Mouse (Mus musculus) intestine, postnatal 0 days (tissue): ENCODE measurements at regions not wholly inside any gene's neighbourhood (a gene's known extent, or its start where the extent isn't known, plus 50 kb on each side); places are given as distances from the start of the nearest gene placed in this dataset.
A peak's percentile ranks its signal among the peaks of the same experiment; 100 is the strongest.

Experiments
- ATAC-seq: fragments of 200-750 bp; cut with Nextera tagmentation; 2 replicates; pipeline ENCODE4 v1.8.0; 2017; ENCODE audit warnings: mild to moderate bottlenecking, moderate TSS enrichment, moderate library complexity
- H3K27ac ChIP-seq: fragments of 300-500 bp; sonication (generic); 2 replicates; pipeline ENCODE4 v1.5.1; 2014; ENCODE audit warnings: mild to moderate bottlenecking, low read depth, low read length, moderate library complexity
- H3K27me3 ChIP-seq: fragments of 300-500 bp; sonication (generic); replicated peaks from 2 replicates; pipeline ENCODE4 v1.6.1; 2014; ENCODE audit warnings: low read length, mixed read lengths; ENCODE audit not compliant: control insufficient read depth, insufficient read depth
- H3K36me3 ChIP-seq: fragments of 300-500 bp; sonication (generic); 2 replicates; pipeline ENCODE4 v1.6.1; 2014; ENCODE audit warnings: mild to moderate bottlenecking, moderate library complexity; ENCODE audit not compliant: control insufficient read depth, insufficient read depth
- H3K4me1 ChIP-seq: fragments of 300-500 bp; sonication (generic); replicated peaks from 2 replicates; pipeline ENCODE4 v1.6.1; 2014; ENCODE audit warnings: antibody characterized with exemption, low read length, mixed read lengths; ENCODE audit not compliant: control insufficient read depth, insufficient read depth
- H3K4me2 ChIP-seq: fragments of 300-500 bp; sonication (generic); replicated peaks from 2 replicates; pipeline ENCODE4 v1.6.1; 2014; ENCODE audit warnings: low read depth, mild to moderate bottlenecking, moderate library complexity
- H3K4me3 ChIP-seq: fragments of 300-500 bp; sonication (generic); 2 replicates; pipeline ENCODE4 v1.5.1; 2014; ENCODE audit warnings: low read depth, low read length
- H3K9ac ChIP-seq: fragments of 300-500 bp; sonication (generic); 2 replicates; pipeline ENCODE4 v1.6.1; 2014; ENCODE audit warnings: mild to moderate bottlenecking, low read depth, low read length
- H3K9me3 ChIP-seq: fragments of 300-500 bp; sonication (generic); 2 replicates; pipeline ENCODE4 v1.6.1; 2016; ENCODE audit warnings: mixed run types; ENCODE audit not compliant: control insufficient read depth
- CTCF ChIP-seq: sonication (generic); IDR thresholded peaks from 2 replicates; pipeline ENCODE4 v1.5.1; 2016; ENCODE audit warnings: low read depth, mild to moderate bottlenecking, control low read depth, antibody characterized with exemption, moderate library complexity
- WGBS: fragments of 180-500 bp; shearing (Covaris S2); extraction: QIAGEN DNeasy Blood & Tissue Kit; methylation state at CpG from one replicate; pipeline ENCODE4 v1.1.7; 2014; 5-methylcytosine and 5-hydroxymethylcytosine counted together

- H3K9ac ChIP-seq, result no peak overlapping the region
- H3K27ac ChIP-seq, result no peak overlapping the region
- no peak overlapping the region for H3K4me2 ChIP-seq
- ATAC-seq, result no peak
- no peak overlapping the region for H3K4me3 ChIP-seq
- TF ChIP-seq CTCF, result no peak
- H3K36me3 ChIP-seq, result no peaks in the 10 kb centered on the region
- WGBS, result 89% methylated on average over 12 of the region's 12 CpGs
- H3K9me3 ChIP-seq, result no peaks in the 10 kb centered on the region
- no peaks in the 10 kb centered on the region; the same call in none of the 2 replicates for H3K4me1 ChIP-seq
- H3K27me3 ChIP-seq, result no peaks in the 10 kb centered on the region
Measured at GRCm38 (mm10) chr15:38390450-38390849, 965.1 kb downstream of the 4930447A16Rik start.

- peak; percentile 68 for TF ChIP-seq CTCF
- Histone ChIP-seq H3K4me1 (no peaks in the 10 kb centered on the region; the same call in 1 of the 2 replicates), H3K9ac (no peak overlapping the region), H3K27me3 (no peaks in the 10 kb centered on the region), H3K9me3 (no peaks in the 10 kb centered on the region), H3K4me3 (no peak overlapping the region), H3K27ac (peak overlapping the region; percentile 94), H3K4me2 (no peak overlapping the region), H3K36me3 (no peaks in the 10 kb centered on the region)
- ATAC-seq, result peak; percentile 96
- WGBS, result 23% methylated on average over 6 of the region's 6 CpGs
Measured at GRCm38 (mm10) chr15:38391420-38391819, 966.1 kb downstream of the 4930447A16Rik start.

DNA sequence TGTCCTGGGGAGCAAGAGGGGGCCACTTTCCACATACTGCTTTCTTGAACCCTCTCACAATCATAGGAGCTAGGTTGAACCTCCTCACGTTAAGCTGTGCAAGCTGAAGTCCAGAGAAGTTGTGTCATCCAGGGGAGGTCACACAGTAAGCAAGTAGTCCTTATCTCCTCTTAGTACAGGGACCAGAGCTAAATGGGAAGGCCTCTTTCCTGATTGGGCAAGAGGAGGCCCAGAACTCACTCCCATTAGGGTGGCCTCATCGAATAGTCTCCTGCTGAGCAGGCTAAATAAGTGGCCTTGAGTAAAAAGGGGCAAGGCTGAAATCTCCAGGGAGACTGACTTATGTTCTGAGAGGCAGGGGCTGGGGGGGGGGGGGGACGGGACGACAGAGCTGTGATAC is 966.5 kb downstream of the 4930447A16Rik start:
- WGBS, result 15% methylated on average over 4 of the region's 4 CpGs
- Histone ChIP-seq H3K4me3 (no peak overlapping the region), H3K36me3 (no peaks in the 10 kb centered on the region), H3K9ac (peak overlapping the region; percentile 3; the same call in 1 of the 2 replicates), H3K9me3 (no peaks in the 10 kb centered on the region), H3K4me2 (no peak overlapping the region), H3K27ac (peak overlapping the region; percentile 94), H3K27me3 (no peaks in the 10 kb centered on the region), H3K4me1 (no peaks in the 10 kb centered on the region; the same call in 1 of the 2 replicates)
- no peak for TF ChIP-seq CTCF
- peak; percentile 83 for ATAC-seq

- no peaks in the 10 kb centered on the region for H3K9me3 ChIP-seq
- 36% methylated on average over 5 of the region's 5 CpGs for WGBS
- no peaks in the 10 kb centered on the region; the same call in 1 of the 2 replicates for H3K4me1 ChIP-seq
- H3K27ac ChIP-seq, result peak overlapping the region; percentile 94
- H3K4me3 ChIP-seq, result no peak overlapping the region
- TF ChIP-seq CTCF, result no peak
- no peak overlapping the region for H3K4me2 ChIP-seq
- peak overlapping the region; percentile 3; the same call in 1 of the 2 replicates for H3K9ac ChIP-seq
- H3K36me3 ChIP-seq, result no peaks in the 10 kb centered on the region
- H3K27me3 ChIP-seq, result no peaks in the 10 kb centered on the region
- ATAC-seq, result peak; percentile 31; the same call in 1 of the 2 replicates
Measured at GRCm38 (mm10) chr15:38392441-38393149, 967.2 kb downstream of the 4930447A16Rik start.

DNA sequence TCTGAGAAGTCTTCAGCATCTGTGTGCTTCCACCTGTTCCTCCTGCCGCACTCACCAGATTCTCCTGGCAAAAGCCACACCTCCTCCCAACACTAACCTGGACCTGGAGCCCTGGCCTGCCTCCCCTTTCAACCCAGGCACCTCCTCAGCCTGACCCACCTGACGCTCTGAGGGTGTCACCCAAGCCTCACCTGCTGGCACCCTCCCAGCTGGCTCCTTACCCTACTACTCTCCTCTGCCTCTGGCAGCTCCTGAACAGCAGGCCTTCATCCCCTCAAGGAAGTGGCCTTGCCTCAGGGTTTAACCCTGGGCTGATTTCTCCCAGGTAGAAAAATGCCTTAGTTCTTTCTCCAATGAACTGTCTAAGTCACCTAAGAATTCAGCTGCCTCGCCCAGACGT is 973.5 kb downstream of the 4930447A16Rik start:
- H3K9ac ChIP-seq, result no peak overlapping the region
- no peak overlapping the region for H3K4me3 ChIP-seq
- H3K4me2 ChIP-seq, result no peak overlapping the region
- peak; percentile 71 for ATAC-seq
- H3K9me3 ChIP-seq, result no peaks in the 10 kb centered on the region
- no peak for TF ChIP-seq CTCF
- H3K36me3 ChIP-seq, result no peaks in the 10 kb centered on the region
- no peaks in the 10 kb centered on the region for H3K4me1 ChIP-seq
- no peaks in the 10 kb centered on the region for H3K27me3 ChIP-seq
- 66% methylated on average over 4 of the region's 4 CpGs for WGBS
- no peak overlapping the region for H3K27ac ChIP-seq

DNA sequence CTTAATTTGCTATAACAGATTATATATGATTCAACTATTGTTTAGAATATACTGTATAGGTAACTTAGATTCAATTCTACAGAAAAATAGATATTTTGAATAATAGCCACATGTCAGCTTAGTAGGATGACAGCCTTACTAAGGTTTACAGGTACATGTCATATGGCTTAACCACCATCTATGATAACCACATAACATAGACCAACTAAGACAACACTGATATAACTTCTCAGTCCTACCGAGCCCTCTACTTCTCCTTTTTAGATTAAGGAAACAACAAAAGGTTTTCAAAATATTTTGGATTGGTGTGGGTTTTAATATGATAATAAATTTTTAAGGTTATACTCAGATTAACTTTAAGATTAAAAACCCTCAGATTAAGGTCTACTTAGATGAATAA is 977.4 kb downstream of the 4930447A16Rik start:
- Histone ChIP-seq H3K4me2 (no peak overlapping the region), H3K9ac (no peak overlapping the region), H3K27me3 (no peaks in the 10 kb centered on the region), H3K4me1 (peaks cover 15% of the 10 kb centered on the region), H3K4me3 (no peak overlapping the region), H3K36me3 (no peaks in the 10 kb centered on the region), H3K9me3 (no peaks in the 10 kb centered on the region), H3K27ac (no peak overlapping the region)
- WGBS, result 74% methylated on average over 1 of the region's 1 CpGs
- ATAC-seq, result no peak
- TF ChIP-seq CTCF, result no peak
